Comparison of ENCODE assay signal across 8 mouse cellular contexts in genomic region chr9:36833043-36833881, GRCm38 (mm10). TPM values are rescaled to one million over a fixed set of nuclear protein-coding genes. Genes with fewer than 3 reads are reported as not detected.
DNase-seq lines count a peak whose midpoint lies in the region; ATAC-seq and TF ChIP-seq lines count a peak whose summit lies in the region.

No protein-coding gene starts in this region.

- H3K4me1 ChIP-seq in lung, embryonic 14.5 days (ENCODE audit: insufficient read depth): no peaks in the 10 kb centered on the region
- peaks cover 9% of the 10 kb centered on the region for H3K4me1 ChIP-seq in heart, embryonic 13.5 days
- H3K4me1 ChIP-seq in neural tube, embryonic 11.5 days (ENCODE audit: control insufficient read depth, insufficient read depth, low read length): peaks cover 3% of the 10 kb centered on the region; the same call in 1 of the 2 replicates

- peak overlapping the region; percentile 45 for H3K4me3 ChIP-seq in lung, embryonic 14.5 days (ENCODE audit: low read depth, low read length)
- peak overlapping the region; percentile 58 for H3K4me3 ChIP-seq in heart, embryonic 13.5 days
- peak overlapping the region; percentile 63 for H3K4me3 ChIP-seq in neural tube, embryonic 11.5 days (ENCODE audit: low read depth, low read length)

- ATAC-seq in lung, embryonic 14.5 days (ENCODE audit: insufficient read depth): peak; percentile 44; the same call in 1 of the 2 replicates
- no peak for ATAC-seq in heart, embryonic 13.5 days (ENCODE audit: extremely low read depth, insufficient number of reproducible peaks, low FRiP score, low TSS enrichment)
- peak; percentile 79 for ATAC-seq in neural tube, embryonic 11.5 days (ENCODE audit: insufficient read depth, low FRiP score, low TSS enrichment)

- H3K9me3 ChIP-seq in lung, embryonic 14.5 days (ENCODE audit: low read depth, low read length): no peaks in the 10 kb centered on the region
- no peaks in the 10 kb centered on the region for H3K9me3 ChIP-seq in heart, embryonic 13.5 days
- H3K9me3 ChIP-seq in neural tube, embryonic 11.5 days (ENCODE audit: control insufficient read depth, low read length): no peaks in the 10 kb centered on the region

- H3K9ac ChIP-seq in lung, embryonic 14.5 days: peak overlapping the region; percentile 44
- peak overlapping the region; percentile 73 for H3K9ac ChIP-seq in heart, embryonic 13.5 days
- H3K9ac ChIP-seq in neural tube, embryonic 11.5 days (ENCODE audit: low read length): peak overlapping the region; percentile 80

- H3K4me2 ChIP-seq in lung, embryonic 14.5 days: peak overlapping the region; percentile 79
- H3K4me2 ChIP-seq in heart, embryonic 13.5 days: peak overlapping the region; percentile 87
- peak overlapping the region; percentile 58 for H3K4me2 ChIP-seq in neural tube, embryonic 11.5 days (ENCODE audit: low read depth)

- no peak overlapping the region for H3K27ac ChIP-seq in lung, embryonic 14.5 days (ENCODE audit: low read depth)
- H3K27ac ChIP-seq in heart, embryonic 13.5 days (replicated peaks): no peak overlapping the region
- H3K27ac ChIP-seq in neural tube, embryonic 11.5 days (ENCODE audit: low read depth, low read length): peak overlapping the region; percentile 88

- 2% methylated on average over 31 of the region's 31 CpGs for WGBS in lung, embryonic 14.5 days
- 5% methylated on average over 31 of the region's 31 CpGs for WGBS in heart, embryonic 13.5 days
- WGBS in neural tube, embryonic 11.5 days: 3% methylated on average over 31 of the region's 31 CpGs

- H3K36me3 ChIP-seq in lung, embryonic 14.5 days (ENCODE audit: insufficient read depth): no peaks in the 10 kb centered on the region
- no peaks in the 10 kb centered on the region for H3K36me3 ChIP-seq in heart, embryonic 13.5 days
- no peaks in the 10 kb centered on the region for H3K36me3 ChIP-seq in neural tube, embryonic 11.5 days (ENCODE audit: control insufficient read depth, insufficient read depth, low read length)

- TF ChIP-seq CTCF in lung, embryonic 14.5 days (IDR thresholded peaks at IDR 0.05; ENCODE audit: low read depth): no peak

- peaks cover 3% of the 10 kb centered on the region; the same call in 1 of the 2 replicates for H3K27me3 ChIP-seq in lung, embryonic 14.5 days (ENCODE audit: insufficient read depth, low read length)
- peaks cover 30% of the 10 kb centered on the region for H3K27me3 ChIP-seq in heart, embryonic 13.5 days (replicated peaks)
- no peaks in the 10 kb centered on the region for H3K27me3 ChIP-seq in neural tube, embryonic 11.5 days (ENCODE audit: control insufficient read depth, insufficient read depth, low read length)

- peak; percentile 17 for DNase-seq in lung, embryonic 14.5 days
- DNase-seq in lung, postnatal 10 days: no peak
- peak; percentile 35 to 48 for DNase-seq in cerebellum, postnatal 4 days (ENCODE audit: low spot score in 2 of 2)
- DNase-seq in left cerebral cortex, adult 8-10 months (ENCODE audit: low spot score in 2 of 2): peak; percentile 52 to 61
- DNase-seq in neural tube, embryonic 11.5 days (ENCODE audit: low spot score): peak; percentile 74
- DNase-seq in thymus, postnatal 25 days: no peak
- no peak for DNase-seq in thymus, postnatal 0 days (ENCODE audit: low spot score)

RNA-seq across cellular contexts. Expression of gene Fez1, which starts 11.6 kb away (rescaled TPM):
- polyA plus RNA-seq in lung, embryonic 14.5 days (2014; fragmentation: Nextera tagmentation; extraction: Ambion mirVana): 3.3 and 3.4 TPM in 2 replicates
- 2.3 and 2.6 TPM in 2 replicates for polyA plus RNA-seq in heart, embryonic 13.5 days (2015; fragmentation: Nextera tagmentation; extraction: Ambion mirVana)
- total RNA-seq in left cerebral cortex, adult 8-10 months (2022): 100 to 1,000 TPM; 256 to 280 (median 266) TPM
- 290 and 300 TPM in 2 replicates for polyA plus RNA-seq in neural tube, embryonic 11.5 days (2014; fragmentation: Nextera tagmentation; extraction: Ambion mirVana)
- 1.1 and 1.5 TPM in 2 replicates for polyA plus RNA-seq in thymus, postnatal 0 days (2015; fragmentation: Nextera tagmentation; extraction: Ambion mirVana)

RNA-seq across cellular contexts. Expression of gene Ei24, which starts 36.1 kb away (rescaled TPM):
- polyA plus RNA-seq in lung, embryonic 14.5 days (2014; fragmentation: Nextera tagmentation; extraction: Ambion mirVana): 56.0 and 60.3 TPM in 2 replicates
- polyA plus RNA-seq in heart, embryonic 13.5 days (2015; fragmentation: Nextera tagmentation; extraction: Ambion mirVana): 63.4 and 70.9 TPM in 2 replicates
- total RNA-seq in left cerebral cortex, adult 8-10 months (2022): 100 to 1,000 TPM in 3 of 4 experiments, 10 to 100 TPM in 1; 92.1 to 109 (median 103) TPM
- polyA plus RNA-seq in neural tube, embryonic 11.5 days (2014; fragmentation: Nextera tagmentation; extraction: Ambion mirVana): 64.2 and 68.5 TPM in 2 replicates
- 40.8 and 41.6 TPM in 2 replicates for polyA plus RNA-seq in thymus, postnatal 0 days (2015; fragmentation: Nextera tagmentation; extraction: Ambion mirVana)

Comparison
In these comparisons a context has a peak if more than half of its experiments do, and no peak if none do; other contexts are left out.
1. DNase-seq: peak in lung, embryonic 14.5 days (single experiment), cerebellum, postnatal 4 days (2 of 2), left cerebral cortex, adult 8-10 months (2 of 2) and neural tube, embryonic 11.5 days (single experiment); none in lung, postnatal 10 days (single experiment), thymus, postnatal 25 days (single experiment) and thymus, postnatal 0 days (single experiment).
2. RNA of gene Fez1, which starts 11.6 kb away (polyA plus RNA-seq): 290 to 300 TPM in neural tube, embryonic 11.5 days; 3.3 to 3.4 TPM in lung, embryonic 14.5 days, 2.3 to 2.6 TPM in heart, embryonic 13.5 days and 1.1 to 1.5 TPM in thymus, postnatal 0 days; every median in the first group is over 10 times any median in the second.
3. Peak in every context shown above with its lines, with median percentiles within 50 percentile points of each other: H3K4me2 ChIP-seq, H3K4me3 ChIP-seq and H3K9ac ChIP-seq.